Mouse (Mus musculus) heart, postnatal 25 days (tissue): ENCODE results near the gene Olfr1386. TPM values are rescaled to one million over a fixed set of nuclear protein-coding genes. Genes with fewer than 3 reads are reported as not detected.
"Not testable (repeated sequence)": the region's sequence is repeated elsewhere in the genome, so short reads cannot be mapped to it uniquely, and the experiment has no call there.

Experiments
- DNase-seq: peaks from one replicate; pipeline ENCODE4 v3.0.0; 2022; ENCODE audit warnings: low spot score
- intact Hi-C: fragments of 180-260 bp; cut with DNase I; formaldehyde crosslinking; loops from one replicate; pipeline ENCODE4 v1.15.1; 2025
- total RNA-seq, 2 experiments: library from RNA; stranded (reverse); gene quantifications; 2 replicates each; pipeline ENCODE4 v1.2.3; 2021

Olfr1386 gene
- total RNA-seq = not detected

DNA sequence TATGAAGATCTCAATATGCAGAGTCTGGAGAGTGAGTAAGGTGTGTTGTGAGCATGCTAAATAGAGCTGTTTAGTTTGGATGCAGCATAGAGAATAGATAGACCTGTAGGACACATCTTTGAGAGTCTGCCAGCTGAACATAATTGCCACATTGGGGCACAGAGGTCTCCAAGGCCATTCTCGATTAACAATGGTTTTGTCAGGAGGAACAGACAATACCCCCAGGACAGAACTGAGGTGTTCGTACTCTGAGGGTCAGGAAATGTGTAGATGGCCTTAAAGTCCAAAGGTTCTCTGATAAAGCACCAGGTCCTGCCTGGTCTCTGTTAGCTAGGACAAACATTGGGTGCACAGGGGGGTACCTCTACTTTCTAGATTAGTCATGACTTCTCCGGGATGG lies at the start of gene Olfr1386:
Gene Olfr1386 (plus strand): TSS at position 301 of the 400 bp plus-strand sequence.
- intact Hi-C loops, DNase-seq: not testable (repeated sequence)

DNA sequence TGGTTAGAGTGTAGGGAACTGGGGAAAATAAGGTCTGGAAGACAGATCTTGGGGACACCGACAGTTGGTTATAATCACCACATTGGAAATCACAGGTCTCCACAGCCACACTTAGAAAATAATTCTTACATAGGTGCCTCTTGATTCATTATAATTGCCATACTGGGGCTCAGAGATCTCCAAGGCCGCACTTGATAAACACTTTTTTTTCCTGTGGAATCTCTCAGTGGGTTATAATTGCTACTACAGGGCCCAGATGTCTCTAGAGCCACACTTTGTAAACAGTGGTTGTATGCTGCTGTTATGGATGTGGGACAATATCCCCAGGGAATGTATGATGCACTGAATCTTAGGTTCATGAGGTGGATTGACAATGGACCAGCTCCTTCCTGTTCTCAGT lies 42.1 kb upstream of the Olfr1386 start, which contains the start of gene Olfr1389:
Gene Olfr1389 (plus strand): TSS at position 301 of the 400 bp plus-strand sequence.
- intact Hi-C loops = no loop called here
- no peak for DNase-seq

DNA sequence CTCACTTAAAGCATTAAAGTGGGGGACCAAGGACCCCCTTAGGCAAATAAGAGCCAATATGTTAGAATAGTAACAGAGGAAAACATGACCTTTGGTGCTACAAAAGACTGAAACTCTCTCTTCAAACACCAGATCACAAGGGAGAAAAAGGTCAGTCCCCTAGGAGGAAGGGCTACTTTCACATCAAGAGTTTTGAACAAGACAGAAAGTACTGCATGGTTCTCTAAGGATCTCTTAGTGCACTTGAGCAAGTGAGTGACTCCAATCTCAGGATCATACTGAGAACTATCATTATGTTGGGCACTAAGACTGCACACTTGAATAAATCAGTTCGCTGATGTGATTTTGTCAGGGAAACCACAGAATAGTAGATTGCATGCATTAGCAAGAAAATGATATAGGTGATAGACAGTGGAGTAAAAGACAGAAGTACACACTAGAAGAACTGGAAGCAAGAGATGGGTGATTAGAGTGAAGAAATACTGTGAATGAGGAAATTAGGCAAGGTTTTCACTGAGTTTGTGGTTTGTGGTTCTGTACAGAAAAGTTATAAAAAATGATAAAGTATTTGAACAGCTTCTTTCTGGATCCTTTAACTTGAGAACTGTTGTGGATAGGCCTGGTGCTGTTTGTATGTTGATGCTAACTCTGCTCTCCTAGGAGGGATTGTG lies 39.5 kb upstream of the Olfr1386 start:
- intact Hi-C loops = no loop called here

DNA sequence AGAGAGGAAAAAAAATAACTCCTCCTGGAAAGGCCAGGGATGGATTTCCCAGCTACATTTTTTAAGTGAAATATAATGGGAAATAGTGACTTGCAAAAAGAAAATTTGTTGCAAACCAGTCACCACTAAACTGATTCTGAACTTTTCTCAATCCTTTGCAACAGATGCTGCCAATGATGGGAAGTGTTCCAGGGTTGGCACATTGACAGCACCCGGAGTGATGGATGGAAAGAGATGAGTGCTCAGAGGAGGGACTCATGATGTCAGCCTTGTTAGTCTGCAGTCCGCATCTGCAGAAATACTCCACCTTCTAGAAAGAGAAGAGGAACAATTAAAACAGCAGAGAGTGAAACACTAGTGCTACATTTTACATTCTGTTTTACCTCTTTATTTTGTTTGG lies 35.2 kb upstream of the Olfr1386 start:
- DNase-seq = no peak
- intact Hi-C loops = no loop called here

More for the DNA sequence above, 39.5 kb upstream of the Olfr1386 start:
- no peak for DNase-seq

DNA sequence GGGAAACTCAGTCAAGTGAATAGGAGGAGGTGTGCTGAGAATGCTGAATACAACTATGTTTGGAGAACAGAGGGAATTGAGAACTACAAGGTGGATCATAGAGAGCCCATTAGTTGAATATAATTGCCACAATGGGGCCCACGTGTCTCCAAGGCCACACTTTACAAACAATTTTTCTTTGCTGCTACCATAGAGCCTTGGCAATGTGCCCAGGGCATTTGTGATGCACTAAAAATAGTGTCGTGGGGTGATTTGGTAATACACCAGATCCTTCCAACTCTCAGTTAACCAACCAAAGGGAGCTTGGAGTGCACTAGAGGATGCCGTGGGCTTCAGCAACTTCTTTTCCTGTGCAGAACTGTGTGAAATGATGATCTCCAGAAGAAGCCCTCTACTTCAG lies 28.4 kb upstream of the Olfr1386 start, which contains the start of gene Olfr1388:
Gene Olfr1388 (plus strand): TSS at position 214 of the 400 bp plus-strand sequence.
- DNase-seq = no peak
- intact Hi-C loops = no loop called here

DNA sequence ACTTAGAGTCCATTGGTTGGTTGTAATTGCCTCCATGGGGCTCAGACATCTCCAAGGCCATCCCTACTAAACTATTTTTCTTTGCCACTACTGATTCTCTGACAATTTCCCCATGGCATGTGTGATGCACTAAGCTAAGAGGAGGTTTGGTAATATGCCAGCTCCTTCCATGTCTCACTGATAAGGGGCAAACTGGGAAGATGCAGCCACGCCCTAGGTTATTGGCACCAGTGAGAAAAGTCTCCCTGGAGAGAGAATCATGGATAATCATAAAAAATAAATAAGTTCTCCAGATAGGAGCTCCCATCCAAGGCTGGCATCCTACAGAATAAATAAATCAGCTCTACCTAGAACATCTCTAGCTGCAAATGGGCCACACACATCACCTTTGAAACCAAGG lies 9.8 kb upstream of the Olfr1386 start, which contains the start of gene Olfr1387:
Gene Olfr1387 (plus strand): TSS at position 301 of the 400 bp plus-strand sequence.
- DNase-seq = no peak
- intact Hi-C loops = no loop called here

DNA sequence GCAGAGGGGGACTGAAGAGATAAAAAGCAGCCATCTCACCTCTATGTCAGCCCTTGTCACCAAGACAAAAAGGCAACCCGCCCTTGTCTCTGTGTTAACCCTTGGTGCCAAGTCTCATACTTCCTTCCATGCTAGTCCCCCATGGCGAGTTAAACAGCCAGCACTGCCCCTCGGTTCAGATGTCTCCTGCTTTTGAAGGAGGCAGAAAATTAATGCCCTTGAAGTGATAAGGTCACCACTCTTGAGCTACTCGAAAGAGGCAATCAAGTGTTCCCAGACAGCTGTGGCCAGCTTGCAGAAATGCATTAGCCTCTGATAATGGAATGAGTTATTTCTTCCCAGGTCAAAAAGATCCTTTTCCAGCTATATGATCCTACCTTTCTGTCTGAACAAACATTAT lies 21.1 kb downstream of the Olfr1386 start:
- intact Hi-C loops = no loop called here
- no peak for DNase-seq

DNA sequence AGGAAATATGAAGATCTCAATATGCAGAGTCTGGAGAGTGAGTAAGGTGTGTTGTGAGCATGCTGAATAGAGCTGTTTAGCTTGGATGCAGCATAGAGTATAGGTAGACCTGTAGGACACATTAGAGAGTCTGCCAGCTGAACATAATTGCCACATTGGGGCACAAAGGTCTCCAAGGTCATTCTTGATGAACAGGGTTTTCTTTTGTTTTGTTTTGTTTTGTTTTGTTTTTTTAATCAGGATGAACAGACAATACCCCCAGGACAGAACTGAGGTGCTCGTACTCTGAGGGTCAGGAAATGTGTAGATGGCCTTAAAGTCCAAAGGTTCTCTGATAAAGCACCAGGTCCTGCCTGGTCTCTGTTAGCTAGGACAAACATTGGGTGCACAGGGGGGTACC lies 23.9 kb downstream of the Olfr1386 start, which contains the start of gene Olfr1385:
Gene Olfr1385 (plus strand): TSS at position 301 of the 400 bp plus-strand sequence.
- intact Hi-C loops, DNase-seq: not testable (repeated sequence)

DNA sequence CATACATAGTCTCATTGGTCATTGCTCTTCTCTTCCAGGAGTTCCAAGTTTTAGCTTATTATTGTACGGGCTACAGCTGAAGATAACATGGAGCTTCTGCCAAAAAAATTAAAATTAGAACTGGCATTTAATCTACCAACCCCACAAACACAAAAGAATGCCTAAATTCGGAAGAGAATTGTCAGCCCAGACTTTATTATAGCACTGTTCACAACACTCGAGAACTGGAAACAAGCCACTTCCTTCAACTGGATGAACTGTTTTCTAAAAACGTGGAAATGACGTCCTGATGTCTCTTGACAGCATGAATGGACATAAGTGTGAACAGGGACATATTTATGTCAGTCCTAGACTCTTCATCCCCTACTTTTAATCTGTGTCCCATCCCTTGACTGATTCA lies 53.2 kb downstream of the Olfr1386 start:
- DNase-seq = no peak
- intact Hi-C loops = no loop called here

DNA sequence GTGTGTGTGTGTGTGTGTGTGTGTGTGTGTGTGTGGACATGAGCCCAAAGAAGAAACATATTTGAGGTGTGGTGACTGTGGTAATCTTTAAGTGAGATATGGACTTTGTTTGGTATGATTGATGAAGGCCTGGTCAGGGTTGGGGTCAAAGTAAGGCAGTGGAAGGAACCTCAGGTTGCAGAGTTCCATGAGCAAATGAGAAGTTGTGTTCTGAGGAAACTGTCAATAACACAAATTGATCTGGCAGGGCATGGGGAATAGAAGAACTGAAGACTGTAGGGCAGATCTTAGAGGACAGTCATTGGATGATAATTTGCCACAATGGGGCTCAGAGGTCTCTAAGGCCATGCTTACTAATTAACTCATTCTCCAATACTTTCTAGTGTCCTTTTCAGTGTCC lies 54.5 kb downstream of the Olfr1386 start, which contains the start of gene Olfr1383:
Gene Olfr1383 (plus strand): TSS at position 301 of the 400 bp plus-strand sequence.
- no peak for DNase-seq
- intact Hi-C loops = no loop called here

Other genes starting within 250 kb of the Olfr1386 start
- gene Mgat1, start 220.9 kb upstream of the Olfr1386 start, total RNA-seq = 10 to 100 TPM; 49.1 to 64.1 TPM
- gene Olfr1393, start 186.7 kb upstream of the Olfr1386 start, total RNA-seq = under 1 TPM; 0.10 to 0.11 TPM
- not detected for gene Olfr1392, start 179.8 kb upstream of the Olfr1386 start, total RNA-seq
- not detected for gene Olfr10, start 160.3 kb upstream of the Olfr1386 start, total RNA-seq
- not detected for gene Olfr1391, start 142.3 kb upstream of the Olfr1386 start, total RNA-seq
- not detected for gene Olfr1390, start 129.9 kb upstream of the Olfr1386 start, total RNA-seq
- not detected for gene Olfr1389, start 42.0 kb upstream of the Olfr1386 start, total RNA-seq
- gene Olfr1388, start 28.4 kb upstream of the Olfr1386 start, total RNA-seq = under 1 TPM; 0.13 to 0.14 TPM
- gene Olfr1387, start 9.7 kb upstream of the Olfr1386 start, total RNA-seq = under 1 TPM; 0.06 to 0.10 TPM
- not detected for gene Olfr1385, start 24.0 kb downstream of the Olfr1386 start, total RNA-seq
- not detected for gene Olfr1384, start 41.7 kb downstream of the Olfr1386 start, total RNA-seq
- under 1 TPM; 0.52 to 0.59 TPM for gene Olfr1383, start 54.6 kb downstream of the Olfr1386 start, total RNA-seq
- not detected for gene Olfr1382, start 63.2 kb downstream of the Olfr1386 start, total RNA-seq
- gene Olfr1381, start 78.4 kb downstream of the Olfr1386 start, total RNA-seq = not detected
- gene Olfr1380, start 91.8 kb downstream of the Olfr1386 start, total RNA-seq = not detected
- gene Flt4, start 144.2 kb downstream of the Olfr1386 start, total RNA-seq = 10 to 100 TPM; 11.2 to 11.7 TPM
- gene Scgb3a1, start 198.6 kb downstream of the Olfr1386 start, total RNA-seq = 1 to 10 TPM; 1.2 to 1.4 TPM
- gene Cnot6, start 247.7 kb downstream of the Olfr1386 start, total RNA-seq = 10 to 100 TPM; 20.9 to 25.0 TPM